Comparison of ENCODE assay signal across 8 mouse cellular contexts in the genomic region with DNA sequence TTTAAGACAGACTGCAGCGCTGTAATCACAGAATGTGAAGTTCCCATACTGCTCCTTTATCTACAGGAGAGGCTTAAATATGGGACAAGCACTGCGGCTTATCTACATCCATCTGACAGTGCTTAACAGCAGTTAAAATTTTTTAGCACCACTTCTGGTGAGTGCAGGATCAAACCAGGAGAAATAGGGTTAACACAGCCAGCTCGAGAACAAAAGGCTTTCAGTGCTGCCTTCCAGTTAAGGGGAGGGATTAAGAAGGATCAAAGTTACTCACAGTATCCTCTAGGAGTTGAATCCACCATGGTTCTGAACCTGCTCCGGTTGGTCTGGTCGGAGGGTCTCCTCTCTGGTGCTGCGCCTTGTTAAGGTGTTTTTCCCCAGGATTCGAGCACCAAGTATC. TPM values are rescaled to one million over a fixed set of nuclear protein-coding genes. Genes with fewer than 3 reads are reported as not detected.
DNase-seq lines count a peak whose midpoint lies in the region; ATAC-seq and TF ChIP-seq lines count a peak whose summit lies in the region.
"Not testable (repeated sequence)": the region's sequence is repeated elsewhere in the genome, so short reads cannot be mapped to it uniquely, and the experiment has no call there.

No protein-coding gene starts in this region.

- not testable (repeated sequence) for H3K9me3 ChIP-seq in embryonic facial prominence, embryonic 14.5 days (ENCODE audit: control insufficient read depth, low read length); hindbrain, embryonic 11.5 days (ENCODE audit: control insufficient read depth, low read length); kidney, embryonic 15.5 days (replicated peaks); liver, embryonic 12.5 days (replicated peaks); midbrain, embryonic 11.5 days (ENCODE audit: control insufficient read depth, low read length)

- H3K27me3 ChIP-seq in embryonic facial prominence, embryonic 14.5 days (replicated peaks; ENCODE audit: control insufficient read depth, insufficient read depth, low read length); hindbrain, embryonic 11.5 days (ENCODE audit: control insufficient read depth, insufficient read depth, low read length); kidney, embryonic 15.5 days; liver, embryonic 12.5 days (replicated peaks); midbrain, embryonic 11.5 days (ENCODE audit: control insufficient read depth, insufficient read depth, low read length): not testable (repeated sequence)

- WGBS in embryonic facial prominence, embryonic 14.5 days: 15% methylated on average over 7 of the region's 7 CpGs
- 11% methylated on average over 7 of the region's 7 CpGs for WGBS in hindbrain, embryonic 11.5 days
- WGBS in kidney, embryonic 15.5 days: 18% methylated on average over 7 of the region's 7 CpGs
- 28% methylated on average over 7 of the region's 7 CpGs for WGBS in liver, embryonic 12.5 days (ENCODE audit: insufficient replicate concordance)
- 21% methylated on average over 7 of the region's 7 CpGs for WGBS in midbrain, embryonic 11.5 days
- 11% methylated on average over 7 of the region's 7 CpGs for WGBS in olfactory bulb, adult 2 months

- peak overlapping the region; percentile 74 for H3K9ac ChIP-seq in embryonic facial prominence, embryonic 14.5 days (ENCODE audit: low read depth, low read length)
- peak overlapping the region; percentile 63 for H3K9ac ChIP-seq in hindbrain, embryonic 11.5 days (ENCODE audit: low read depth, low read length)
- 0 out of 2 replicates have a peak overlapping the region, but pooled peaks have one; percentile 47 for H3K9ac ChIP-seq in kidney, embryonic 15.5 days
- H3K9ac ChIP-seq in liver, embryonic 12.5 days: not testable (repeated sequence)
- peak overlapping the region; percentile 72 for H3K9ac ChIP-seq in midbrain, embryonic 11.5 days (ENCODE audit: low read length)

- not testable (repeated sequence) for H3K36me3 ChIP-seq in embryonic facial prominence, embryonic 14.5 days (ENCODE audit: control insufficient read depth, insufficient read depth, low read length); hindbrain, embryonic 11.5 days (ENCODE audit: control insufficient read depth, insufficient read depth, low read length); kidney, embryonic 15.5 days; liver, embryonic 12.5 days; midbrain, embryonic 11.5 days (ENCODE audit: control insufficient read depth, insufficient read depth, low read length)

- TF ChIP-seq CTCF in olfactory bulb, adult 2 months (IDR thresholded peaks at IDR 0.05; ENCODE audit: insufficient read depth, low read depth, low read length): not testable (repeated sequence)

- H3K4me2 ChIP-seq in embryonic facial prominence, embryonic 14.5 days (ENCODE audit: low read depth, low read length): peak overlapping the region; percentile 51
- peak overlapping the region; percentile 26 for H3K4me2 ChIP-seq in hindbrain, embryonic 11.5 days (replicated peaks; ENCODE audit: low read depth, low read length)
- peak overlapping the region; percentile 51 for H3K4me2 ChIP-seq in kidney, embryonic 15.5 days
- peak overlapping the region; percentile 62 for H3K4me2 ChIP-seq in liver, embryonic 12.5 days
- peak overlapping the region; percentile 41 for H3K4me2 ChIP-seq in midbrain, embryonic 11.5 days

- peak; percentile 8 for DNase-seq in adrenal gland, postnatal 14 days
- peak; percentile 20 for DNase-seq in embryonic facial prominence, embryonic 14.5 days (ENCODE audit: low spot score)
- DNase-seq in heart, adult 11 months: peak; percentile 70
- peak; percentile 34 for DNase-seq in hindbrain, embryonic 11.5 days (ENCODE audit: low spot score)
- peak; percentile 85 for DNase-seq in midbrain, embryonic 11.5 days (ENCODE audit: low spot score, missing footprints)

- H3K4me1 ChIP-seq in embryonic facial prominence, embryonic 14.5 days (ENCODE audit: control insufficient read depth, insufficient read depth, low read length); hindbrain, embryonic 11.5 days (replicated peaks; ENCODE audit: control insufficient read depth, insufficient read depth, low read length); kidney, embryonic 15.5 days; liver, embryonic 12.5 days; midbrain, embryonic 11.5 days (ENCODE audit: control insufficient read depth, insufficient read depth, low read length); olfactory bulb, adult 2 months (ENCODE audit: control insufficient read depth, insufficient read depth, low read length): not testable (repeated sequence)

- not testable (repeated sequence) for H3K27ac ChIP-seq in embryonic facial prominence, embryonic 14.5 days (replicated peaks; ENCODE audit: low read depth, low read length); hindbrain, embryonic 11.5 days (ENCODE audit: low read depth, low read length); liver, embryonic 12.5 days; midbrain, embryonic 11.5 days (ENCODE audit: low read depth, low read length); olfactory bulb, adult 2 months (ENCODE audit: insufficient read depth, low read depth, low read length)
- H3K27ac ChIP-seq in kidney, embryonic 15.5 days: 0 out of 2 replicates have a peak overlapping the region, but pooled peaks have one; percentile 93

- ATAC-seq in embryonic facial prominence, embryonic 14.5 days (ENCODE audit: low read depth); hindbrain, embryonic 11.5 days (ENCODE audit: low FRiP score); kidney, embryonic 15.5 days (replicated peaks; ENCODE audit: low FRiP score); liver, embryonic 12.5 days; midbrain, embryonic 11.5 days (ENCODE audit: low FRiP score): not testable (repeated sequence)

- TF ChIP-seq POLR2A in olfactory bulb, adult 2 months (IDR thresholded peaks at IDR 0.05; ENCODE audit: insufficient read depth, low read depth, low read length): not testable (repeated sequence)

- H3K4me3 ChIP-seq in embryonic facial prominence, embryonic 14.5 days (ENCODE audit: low read depth, low read length): peak overlapping the region; percentile 53
- peak overlapping the region; percentile 49 for H3K4me3 ChIP-seq in hindbrain, embryonic 11.5 days (ENCODE audit: low read depth, low read length)
- H3K4me3 ChIP-seq in kidney, embryonic 15.5 days (replicated peaks): peak overlapping the region; percentile 58
- peak overlapping the region; percentile 70 for H3K4me3 ChIP-seq in liver, embryonic 12.5 days
- peak overlapping the region; percentile 48 for H3K4me3 ChIP-seq in midbrain, embryonic 11.5 days (ENCODE audit: low read depth, low read length)
- H3K4me3 ChIP-seq in olfactory bulb, adult 2 months (ENCODE audit: insufficient read depth, low read depth, low read length): peak overlapping the region; percentile 6; the same call in 1 of the 2 replicates

RNA-seq across cellular contexts. Expression of a gene that starts 1.4 kb away (rescaled TPM):
- total RNA-seq in adrenal gland, postnatal 14 days (2021): 5.0 and 11.2 TPM in 2 replicates
- polyA plus RNA-seq in embryonic facial prominence, embryonic 14.5 days (2014; fragmentation: Nextera tagmentation; extraction: Ambion mirVana): 13.1 and 14.8 TPM in 2 replicates
- polyA plus RNA-seq in hindbrain, embryonic 11.5 days (2014; fragmentation: Nextera tagmentation; extraction: Ambion mirVana): 25.7 and 33.8 TPM in 2 replicates
- 12.8 and 13.8 TPM in 2 replicates for polyA plus RNA-seq in kidney, embryonic 15.5 days (2015; fragmentation: Nextera tagmentation; extraction: Ambion mirVana)
- polyA plus RNA-seq in liver, embryonic 12.5 days (2016; fragmentation: Nextera tagmentation; extraction: Ambion mirVana): 6.1 and 6.5 TPM in 2 replicates
- 26.2 and 26.5 TPM in 2 replicates for polyA plus RNA-seq in midbrain, embryonic 11.5 days (2014; fragmentation: Nextera tagmentation; extraction: Ambion mirVana)
- not detected in 2 replicates for polyA plus RNA-seq in olfactory bulb, adult 2 months (2012; ENCODE audit: insufficient read depth, insufficient read length, low replicate concordance, missing spikeins)

Comparison
In these comparisons a context has a peak if more than half of its experiments do, and no peak if none do; other contexts are left out.
1. DNase-seq: peak in every context shown above with its lines; median percentile 85 in midbrain, embryonic 11.5 days; 70 in heart, adult 11 months; 34 in hindbrain, embryonic 11.5 days; 20 in embryonic facial prominence, embryonic 14.5 days; 8 in adrenal gland, postnatal 14 days.
2. H3K4me3 ChIP-seq: peak in every context shown above with its lines; median percentile 70 in liver, embryonic 12.5 days; 58 in kidney, embryonic 15.5 days; 53 in embryonic facial prominence, embryonic 14.5 days; 49 in hindbrain, embryonic 11.5 days; 48 in midbrain, embryonic 11.5 days; 6 in olfactory bulb, adult 2 months.